Mouse (Mus musculus): ENCODE results near the gene Taf6l. TPM values are rescaled to one million over a fixed set of nuclear protein-coding genes. Genes with fewer than 3 reads are reported as not detected.

The Taf6l gene
- total RNA-seq, 2 experiments from 2014 or later, result 12.8 to 13.8 TPM

DNA sequence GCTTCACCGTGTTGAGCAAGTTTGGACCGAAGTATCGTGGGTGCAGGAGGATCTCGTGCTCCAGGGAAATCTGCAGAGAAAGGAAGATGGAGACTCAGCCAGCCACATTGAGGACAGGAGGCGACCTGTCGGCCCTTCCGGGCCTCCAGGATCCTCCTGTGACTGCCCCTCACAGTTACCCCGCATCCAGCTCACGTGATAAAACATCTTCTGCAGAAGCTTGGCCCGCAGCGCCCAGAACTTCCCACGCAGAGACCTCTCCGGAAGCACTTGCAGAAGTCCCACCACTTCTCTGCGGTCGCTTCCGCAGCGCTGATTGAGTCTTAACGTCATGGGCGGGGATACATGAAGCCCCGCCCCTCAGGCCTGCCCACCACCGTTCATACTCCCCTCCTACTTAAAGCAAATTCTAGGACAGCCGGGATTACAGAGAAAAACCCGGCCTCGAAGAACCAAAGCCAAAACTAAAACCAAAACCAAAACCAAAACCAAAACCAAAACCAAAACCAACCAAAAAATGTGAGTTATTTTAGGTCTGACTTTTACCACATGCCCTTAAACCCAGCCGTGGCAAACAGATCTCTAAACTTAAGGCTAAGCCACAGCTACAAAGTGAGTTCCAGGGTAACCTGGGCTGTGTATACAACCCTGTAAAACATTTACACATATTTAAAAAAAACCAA, 12.2 kb upstream of the Taf6l start, which contains the start of gene Polr2g:
Polr2g (minus strand) TSS at position 314 of the 683 bp plus-strand sequence.
- peak; percentile 84 to 94 for DNase-seq (ENCODE audit: low spot score in 2 of 2)

DNA sequence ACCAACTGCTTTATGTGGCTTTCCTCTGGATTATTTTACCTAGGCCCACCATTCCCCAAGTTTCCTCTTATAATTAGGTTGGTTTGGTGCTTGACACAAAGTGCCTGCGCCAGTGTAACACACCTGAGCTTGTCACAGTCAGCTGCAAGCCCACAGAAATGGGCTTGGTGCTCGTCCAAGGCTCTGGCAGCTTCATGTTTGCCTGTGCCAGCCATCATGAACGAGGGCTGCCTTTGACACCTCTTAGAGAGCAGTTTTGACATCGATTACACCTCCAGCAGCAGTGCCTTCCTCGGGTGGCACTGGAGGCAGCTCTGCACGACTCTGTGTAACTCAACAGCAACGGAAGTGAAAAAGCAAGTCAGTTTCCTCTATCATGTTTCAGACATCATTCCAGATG, 4.0 kb upstream of the Taf6l start:
- DNase-seq (ENCODE audit: low spot score in 2 of 2), result no peak

DNA sequence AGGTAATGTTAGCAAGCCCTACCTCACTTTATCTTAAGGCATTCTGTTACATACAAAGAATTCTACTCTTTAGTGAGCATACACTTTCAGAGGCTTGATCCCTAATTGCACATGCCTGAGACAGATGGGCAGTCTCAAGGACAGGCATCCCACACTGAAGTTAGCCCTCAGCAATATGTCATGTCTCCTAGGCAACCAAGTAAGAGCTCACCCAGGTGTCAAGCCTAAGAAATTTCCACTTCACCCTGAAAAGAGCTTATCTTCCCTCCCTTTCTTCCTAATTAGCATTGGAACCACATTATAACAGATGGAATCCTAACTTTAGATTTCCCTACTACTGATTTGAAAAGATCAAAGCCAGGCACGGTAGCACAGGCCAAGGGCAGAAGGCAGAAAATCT, 3.0 kb upstream of the Taf6l start:
- DNase-seq (ENCODE audit: low spot score in 2 of 2), result no peak

DNA sequence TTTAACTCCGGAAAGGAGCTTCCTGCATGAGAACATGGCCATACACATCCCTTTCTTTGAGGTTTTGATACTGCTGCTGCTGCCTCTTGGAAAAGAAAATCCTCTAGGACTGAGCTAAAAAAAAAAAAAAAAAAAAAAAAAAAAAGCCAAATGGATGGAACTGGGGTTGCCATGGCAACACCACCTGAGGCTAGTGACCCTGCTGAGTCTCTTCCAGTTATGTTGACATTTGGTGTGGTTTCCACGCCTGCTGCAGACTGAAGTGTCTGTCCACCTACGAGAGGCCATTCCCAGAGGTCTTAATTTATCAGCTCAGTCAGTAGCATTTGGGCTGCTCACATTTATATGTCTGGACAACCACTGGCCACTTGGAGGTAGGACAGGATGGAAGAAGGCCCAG, 2.3 kb upstream of the Taf6l start:
- no peak for DNase-seq (ENCODE audit: low spot score in 2 of 2)

DNA sequence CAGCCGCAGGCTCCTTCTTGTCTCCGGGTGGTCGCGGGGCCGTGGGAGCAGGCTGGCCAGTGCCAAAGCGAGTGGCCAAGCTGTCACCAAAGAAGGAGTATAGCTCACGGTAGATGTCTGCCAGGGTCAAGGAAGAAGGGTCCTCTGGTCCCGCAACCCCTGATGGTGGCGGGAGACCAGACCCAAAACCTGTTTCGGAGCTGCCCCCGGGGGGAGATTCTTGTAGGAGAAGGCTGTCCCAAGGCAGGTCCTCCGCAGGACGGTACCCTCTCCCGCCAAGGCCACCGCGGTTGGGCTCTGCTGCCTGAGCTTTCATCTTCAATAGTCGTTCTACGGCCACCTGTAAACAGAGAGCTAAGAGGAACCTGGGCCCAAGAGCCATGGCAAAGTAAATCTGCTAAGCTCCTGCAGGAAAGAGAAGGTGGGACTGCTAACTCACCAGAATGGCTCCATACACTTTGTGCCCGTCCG, 11.2 kb downstream of the Taf6l start:
- DNase-seq (ENCODE audit: low spot score in 2 of 2), result no peak

DNA sequence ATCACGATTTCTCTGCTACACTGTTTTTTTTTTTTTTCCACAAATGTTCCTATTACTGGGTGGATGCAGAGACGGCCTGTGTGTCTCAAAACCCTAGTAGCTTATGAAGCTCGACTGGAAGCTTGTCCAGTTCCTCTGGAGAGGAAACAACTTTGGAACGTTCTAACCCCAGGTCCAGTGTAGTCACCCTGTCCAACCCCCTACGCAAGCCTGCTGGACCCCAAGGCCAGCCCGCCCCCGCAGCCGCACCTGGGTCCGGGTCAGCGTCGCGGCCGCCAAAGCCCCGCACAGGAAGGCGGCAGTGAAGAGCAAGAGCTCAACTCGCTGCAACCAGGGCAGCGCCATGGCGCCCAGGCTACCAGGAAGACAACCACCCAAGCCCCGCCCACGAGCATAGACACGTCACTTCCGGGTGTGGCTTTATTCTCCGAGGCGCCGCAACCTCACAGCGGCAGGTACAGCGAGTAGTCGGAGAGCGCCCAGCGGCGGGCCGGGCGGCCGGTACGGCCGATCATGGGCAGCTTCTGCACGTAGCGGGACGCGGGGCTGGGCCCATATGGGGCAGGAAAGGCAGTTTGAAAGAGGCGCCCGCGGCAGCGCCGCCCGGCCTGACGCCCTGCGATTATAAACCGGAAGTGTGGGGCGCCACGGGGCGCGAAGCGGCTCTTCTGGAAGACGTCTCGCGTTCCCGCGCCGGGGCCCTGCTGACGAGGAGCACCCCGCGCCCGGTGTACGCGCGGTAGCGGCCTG, 12.0 kb downstream of the Taf6l start, which contains the start of gene Tmem179b:
Tmem179b (minus strand) TSS at position 382 of the 750 bp plus-strand sequence.
- peak; percentile 94 to 98 for DNase-seq (ENCODE audit: low spot score in 2 of 2)

DNA sequence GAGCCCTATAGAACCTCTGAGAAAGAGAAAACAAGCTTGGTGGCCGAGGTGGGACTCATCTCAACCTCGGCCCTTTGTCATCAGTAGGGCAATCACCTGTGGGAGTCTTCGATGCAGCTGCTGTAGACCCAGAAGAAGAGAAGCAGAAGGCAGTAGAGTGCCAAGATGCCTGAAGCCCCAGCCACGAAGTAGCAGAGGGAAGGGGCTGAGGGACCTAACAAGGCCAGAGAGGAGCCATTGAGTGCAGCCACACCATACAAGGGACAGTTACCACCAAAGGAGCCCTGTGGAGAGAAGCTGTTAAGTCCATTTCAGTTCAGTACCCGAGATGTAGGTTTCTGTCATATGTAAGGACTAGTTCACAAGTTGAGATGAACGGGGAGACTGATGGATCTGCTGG, 12.8 kb downstream of the Taf6l start:
- DNase-seq (ENCODE audit: low spot score in 2 of 2), result no peak

DNA sequence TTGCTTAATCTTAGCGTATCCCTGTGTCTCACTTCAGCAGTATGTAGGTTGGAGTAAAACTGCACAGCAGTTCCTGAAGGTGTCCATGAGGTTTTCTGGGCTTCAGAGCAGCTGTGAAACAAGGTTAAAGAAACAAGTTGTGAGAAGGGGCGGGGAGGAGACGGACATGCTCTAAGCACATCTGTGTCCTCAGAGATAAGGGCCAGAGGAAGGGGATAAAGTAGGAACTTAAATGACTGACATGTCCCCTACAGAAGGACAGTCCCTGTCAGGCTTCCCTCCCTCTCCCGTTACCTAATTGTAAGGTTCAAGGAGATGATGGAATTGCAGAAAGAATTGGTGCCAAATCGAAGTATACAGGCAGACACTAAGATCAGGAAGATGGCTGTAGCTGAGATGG, 13.2 kb downstream of the Taf6l start:
- DNase-seq (ENCODE audit: low spot score in 2 of 2), result no peak

DNA sequence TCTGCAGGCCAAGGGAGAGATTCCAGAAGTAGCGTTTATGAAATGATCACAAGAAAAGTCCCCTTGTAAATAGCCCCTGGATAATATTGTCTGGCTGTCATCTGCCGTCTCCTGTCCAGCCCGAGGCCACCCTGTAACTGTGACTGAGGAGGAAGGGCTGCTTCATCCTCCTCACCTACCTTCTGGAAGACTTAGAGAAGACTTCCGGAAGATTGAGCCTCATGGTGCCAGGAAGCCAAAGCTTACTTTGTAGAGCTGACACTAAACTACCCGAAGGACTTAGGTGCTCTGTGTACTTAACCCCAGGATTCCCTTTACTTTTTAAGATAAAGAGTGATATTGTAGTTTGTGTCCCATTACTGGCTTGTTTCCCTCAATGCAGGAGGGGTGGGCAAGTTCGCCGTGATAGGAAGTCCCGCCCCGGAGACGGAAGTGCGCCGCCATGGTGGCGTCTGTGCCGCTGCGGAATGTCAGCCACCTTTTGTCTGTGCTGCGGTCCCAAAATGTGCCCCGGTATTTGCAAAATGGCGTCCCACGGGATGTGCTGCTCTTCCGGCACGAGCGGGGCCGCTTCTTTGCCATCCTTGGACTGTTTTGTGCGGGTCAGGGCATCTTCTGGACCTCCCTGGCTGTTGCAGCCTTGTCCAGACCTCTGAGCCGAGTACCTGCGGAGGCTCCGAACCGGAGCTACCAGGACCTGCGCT, 15.5 kb downstream of the Taf6l start, which contains the start of gene Tmem223:
Tmem223 (plus strand) TSS at position 430 of the 704 bp plus-strand sequence.
- DNase-seq (ENCODE audit: low spot score in 2 of 2), result peak; percentile 74 to 84

DNA sequence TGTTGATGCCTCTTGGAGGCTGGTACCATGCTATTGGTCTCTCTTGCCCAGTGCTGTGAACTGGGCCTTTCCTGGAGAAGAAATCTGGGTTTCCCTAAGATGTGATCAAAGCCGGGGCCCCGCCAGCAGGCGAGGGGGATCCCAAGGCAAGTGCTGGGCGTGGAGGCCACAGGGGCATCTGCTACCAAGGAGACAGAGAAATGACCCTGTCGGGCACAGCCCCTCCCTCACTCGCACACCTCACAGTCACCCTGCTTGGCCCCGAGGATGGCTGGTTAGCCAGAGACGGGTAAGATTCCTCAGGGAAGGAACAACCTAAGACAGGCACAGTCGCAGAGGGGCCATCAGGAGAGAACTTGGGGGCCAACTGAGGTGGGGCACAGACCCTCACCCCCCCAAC, 20.7 kb downstream of the Taf6l start:
- DNase-seq (ENCODE audit: low spot score in 2 of 2), result no peak

DNA sequence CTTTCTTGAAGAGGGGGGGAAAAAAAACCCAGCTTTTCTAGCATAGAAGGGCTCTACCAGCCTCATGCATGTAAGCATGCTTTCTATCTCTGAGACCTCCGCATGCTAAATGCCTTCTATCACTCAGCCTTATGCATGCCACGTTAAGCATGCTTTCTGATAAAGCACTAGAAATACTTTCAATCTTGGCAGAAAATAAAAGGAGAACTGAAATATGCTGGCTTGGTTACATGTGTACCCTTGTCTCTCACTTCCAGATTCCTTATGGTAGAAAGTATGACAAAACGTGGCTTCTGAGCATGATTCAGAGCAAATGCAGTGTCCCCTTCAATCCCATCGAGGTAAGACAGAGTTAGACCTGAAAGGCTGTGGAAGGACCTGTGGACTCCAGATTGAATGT, 22.9 kb downstream of the Taf6l start:
- DNase-seq (ENCODE audit: low spot score in 2 of 2), result no peak

DNA sequence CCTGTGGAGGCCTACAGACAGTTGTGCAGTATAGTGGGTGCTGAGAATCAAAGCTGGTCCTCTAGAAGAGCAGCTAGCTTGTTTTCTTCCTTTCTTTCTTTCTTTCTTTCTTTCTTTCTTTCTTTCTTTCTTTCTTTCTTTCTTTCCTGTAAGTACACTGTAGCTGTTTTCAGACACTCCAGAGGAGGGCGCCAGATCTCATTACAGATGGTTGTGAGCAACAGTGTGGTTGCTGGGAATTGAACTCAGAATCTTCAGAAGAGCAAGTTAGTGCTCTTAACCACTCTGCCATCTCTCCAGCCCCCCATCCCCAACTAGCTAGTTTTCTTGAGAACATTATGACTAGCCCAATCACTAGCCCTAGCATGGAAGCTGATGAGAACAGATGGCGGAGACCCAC, 25.5 kb downstream of the Taf6l start:
- no peak for DNase-seq (ENCODE audit: low spot score in 2 of 2)

DNA sequence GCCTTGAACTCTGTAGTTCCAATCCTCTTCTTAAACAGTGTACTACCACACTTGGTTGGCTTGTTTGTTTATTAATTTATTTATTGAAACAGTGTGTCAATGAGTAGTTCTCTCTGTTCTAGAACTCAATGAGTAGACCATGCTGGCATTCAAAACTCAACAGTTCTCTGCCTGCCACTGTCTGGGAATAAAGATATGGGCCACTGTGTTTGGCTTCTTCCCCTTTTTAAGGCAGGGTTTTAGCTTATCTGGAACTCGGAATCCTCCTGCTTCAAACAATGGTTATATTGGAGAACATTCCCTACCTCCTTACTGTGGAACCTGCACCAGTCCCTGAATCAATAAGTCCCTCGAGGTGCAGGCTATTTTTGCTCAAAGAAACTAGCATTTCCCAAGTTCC, 27.3 kb downstream of the Taf6l start:
- DNase-seq (ENCODE audit: low spot score in 2 of 2), result no peak

DNA sequence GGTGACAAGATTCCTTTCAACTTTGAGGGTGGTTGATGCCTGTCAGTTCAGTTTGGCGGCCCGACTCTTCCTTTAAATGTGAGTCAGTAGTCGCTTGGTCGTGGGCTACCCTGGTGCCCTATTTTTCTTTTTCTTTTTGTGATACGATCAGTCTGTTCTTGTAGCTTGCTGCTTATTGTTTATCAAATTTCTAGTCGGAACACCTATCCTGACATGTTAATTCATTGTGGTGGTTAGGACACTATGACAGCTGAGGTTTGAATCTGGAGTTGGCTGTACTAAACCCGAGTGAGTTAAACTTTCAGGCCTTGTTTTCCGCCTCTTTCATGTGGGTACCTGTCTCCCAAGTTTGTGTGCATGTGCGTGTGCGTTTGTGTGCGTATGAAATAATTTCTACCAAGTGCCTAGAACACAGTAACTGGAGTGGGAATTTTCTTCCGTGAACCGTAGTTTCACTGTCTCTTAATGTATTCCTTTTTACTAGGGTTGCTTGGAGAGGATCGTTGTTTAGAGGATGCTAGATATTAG, 28.7 kb downstream of the Taf6l start:
- no peak for DNase-seq (ENCODE audit: low spot score in 2 of 2)

DNA sequence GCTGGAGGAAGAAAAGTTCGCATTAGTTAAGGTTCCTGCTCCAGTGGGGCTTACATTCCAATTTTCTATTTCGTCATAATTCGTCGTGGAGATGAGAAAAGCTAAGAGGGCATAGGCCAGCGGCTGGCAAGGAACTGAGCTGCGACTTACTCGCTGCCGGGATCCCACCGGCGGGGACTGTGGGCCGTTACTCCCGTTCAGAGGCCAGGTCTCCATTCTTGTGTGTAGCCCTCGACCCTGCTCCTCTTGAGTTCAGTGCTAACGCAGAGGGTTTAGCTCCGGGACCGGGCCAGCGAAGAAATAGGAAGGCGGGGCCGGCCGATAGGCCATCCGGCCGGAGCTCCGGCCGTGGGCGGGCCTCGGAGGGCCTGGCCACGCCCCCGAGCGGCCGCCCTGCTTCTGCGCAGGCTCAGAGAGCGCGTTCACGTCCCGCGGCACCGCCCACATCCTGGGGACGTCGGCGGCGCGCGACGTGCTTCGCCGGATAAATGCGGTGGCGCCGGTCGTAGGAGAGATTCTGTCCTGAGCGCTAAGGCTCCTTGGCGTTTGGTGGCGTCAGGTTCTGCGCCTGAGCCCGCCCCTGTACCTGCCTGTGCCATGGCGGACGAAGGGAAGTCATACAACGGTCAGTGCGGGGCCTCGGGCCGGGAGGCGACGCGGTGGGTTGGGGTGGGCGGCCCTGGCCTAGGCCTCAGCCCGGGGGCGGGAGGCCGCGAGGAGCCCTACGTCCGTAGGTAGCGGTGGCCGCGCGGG, 29.4 kb downstream of the Taf6l start, which contains the start of gene Nxf1:
Nxf1 (plus strand) TSS at position 439 of the 753 bp plus-strand sequence.
- peak; percentile 87 to 94 for DNase-seq (ENCODE audit: low spot score in 2 of 2)

DNA sequence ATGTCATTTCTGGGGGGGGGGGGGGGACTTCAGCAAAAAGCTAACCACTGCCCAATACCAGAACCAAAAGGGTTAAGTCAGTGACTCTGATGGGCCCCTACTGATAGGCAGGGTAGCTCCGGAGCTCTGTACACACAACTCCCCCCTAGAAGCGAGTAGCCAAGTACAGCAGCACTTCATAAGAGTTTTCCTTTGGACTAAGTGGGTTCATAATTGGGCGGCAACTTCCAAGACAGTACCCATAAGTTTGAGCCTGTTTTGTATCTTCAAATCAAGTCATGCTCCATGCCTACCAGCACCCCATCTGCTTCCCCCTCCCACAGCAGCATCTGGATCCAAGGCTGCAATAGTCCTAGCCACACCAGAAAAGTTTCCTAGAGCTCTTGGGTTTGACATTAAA, 30.6 kb downstream of the Taf6l start:
- no peak for DNase-seq (ENCODE audit: low spot score in 2 of 2)

DNA sequence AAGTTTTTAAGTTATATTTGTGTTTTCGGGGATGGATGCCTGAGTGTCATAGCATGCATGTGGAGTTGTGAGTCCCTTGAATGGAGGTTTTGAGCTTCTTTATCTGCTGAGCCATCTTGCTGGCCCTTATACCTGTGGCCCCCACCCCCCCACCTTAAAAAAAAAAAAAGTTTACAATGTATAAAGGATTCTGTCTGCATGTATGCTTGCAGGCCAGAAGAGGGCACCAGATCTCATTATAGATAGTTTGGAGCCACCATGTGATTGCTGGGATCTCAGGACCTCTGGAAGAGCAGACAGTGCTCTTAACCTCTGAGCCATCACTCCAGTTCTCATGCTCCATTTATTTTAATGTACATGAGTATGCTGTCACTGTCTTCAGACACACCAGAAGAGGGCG, 38.8 kb downstream of the Taf6l start:
- DNase-seq (ENCODE audit: low spot score in 2 of 2), result no peak

DNA sequence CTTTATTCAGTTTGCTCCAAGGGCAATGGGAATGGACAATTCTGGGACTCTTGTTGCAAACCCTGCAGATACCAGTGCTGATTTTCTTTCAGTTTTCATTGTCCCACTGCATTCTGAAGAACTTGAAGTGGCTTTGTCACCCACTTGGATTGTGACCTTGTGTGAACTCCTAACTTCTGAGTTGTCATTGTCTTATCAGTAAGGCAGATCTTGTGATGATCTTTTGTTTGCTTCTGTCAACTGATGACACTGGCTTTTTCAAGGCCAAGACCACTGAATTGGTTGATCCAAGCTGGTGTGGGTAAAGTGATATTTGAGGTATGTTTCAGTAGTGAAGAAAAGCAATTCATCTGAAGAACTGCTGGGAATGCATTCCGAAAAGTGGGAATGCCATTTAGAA, 40.8 kb downstream of the Taf6l start:
- DNase-seq (ENCODE audit: low spot score in 2 of 2), result no peak

DNA sequence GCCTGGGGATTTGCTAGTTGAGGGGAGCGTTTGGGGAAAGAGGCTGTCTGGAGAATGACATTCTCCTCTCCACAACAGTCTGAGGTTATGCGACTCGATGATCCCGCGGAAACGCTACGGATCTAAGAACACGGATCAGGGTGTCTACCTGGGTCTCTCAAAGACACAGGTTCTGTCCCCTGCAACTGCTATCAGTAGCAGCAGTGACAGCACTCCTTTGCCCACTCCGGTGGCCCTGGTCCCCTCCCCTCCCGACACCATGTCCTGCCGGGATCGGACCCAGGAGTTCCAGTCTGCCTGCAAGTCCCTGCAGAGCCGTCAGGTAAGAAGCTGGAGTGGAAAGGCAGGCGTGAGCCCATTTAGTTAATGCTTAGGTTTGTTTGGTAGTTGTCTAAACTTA, 44.0 kb downstream of the Taf6l start:
- DNase-seq (ENCODE audit: low spot score in 2 of 2), result no peak

DNA sequence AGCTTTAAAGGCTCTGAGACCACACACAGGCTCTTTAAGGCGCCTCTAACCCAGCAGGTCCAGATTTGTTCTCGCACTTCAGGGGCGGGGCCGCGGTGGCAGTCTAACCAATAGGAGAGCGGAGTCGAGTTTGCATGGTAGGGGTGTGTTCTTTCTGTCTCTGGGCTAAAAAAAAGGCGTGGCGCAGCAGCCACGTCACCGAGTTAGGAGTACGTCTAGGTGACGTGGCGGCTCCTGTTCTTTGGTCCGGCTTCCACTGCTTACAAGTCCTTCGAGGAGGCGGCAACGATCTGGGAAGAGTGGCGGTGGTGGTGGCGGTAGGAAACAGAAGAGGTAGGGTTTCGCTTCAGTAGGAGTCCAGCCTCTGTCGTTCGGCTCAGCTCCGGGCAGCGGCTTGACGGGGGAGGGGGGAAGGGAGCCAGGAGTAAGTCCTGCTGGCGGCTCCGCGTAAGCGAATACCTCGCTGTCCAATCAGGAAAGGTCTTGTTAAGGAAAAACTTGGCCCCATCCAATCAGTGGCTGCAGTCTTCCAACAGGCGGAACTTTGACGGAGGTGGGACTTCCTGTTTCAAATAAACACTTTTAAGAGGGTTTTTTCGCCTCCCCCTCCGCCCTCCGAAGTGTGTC, 44.9 kb downstream of the Taf6l start, which contains the start of gene Stx5a:
Stx5a (plus strand) TSS at position 171 of the 627 bp plus-strand sequence.
- peak; percentile 93 to 98 for DNase-seq (ENCODE audit: low spot score in 2 of 2)

Data from layer of hippocampus, adult 18-20 months (tissue).